Mouse (Mus musculus) liver, embryonic 14.5 days (tissue): ENCODE measurements at regions not wholly inside any gene's neighbourhood (a gene's known extent, or its start where the extent isn't known, plus 50 kb on each side); places are given as distances from the start of the nearest gene placed in this dataset.

Experiments used
- ATAC-seq: fragments of 200-750 bp; cut with Nextera tagmentation; 2 replicates; pipeline ENCODE4 v1.8.0; 2017; ENCODE audit warnings: moderate number of reproducible peaks, mild to moderate bottlenecking, moderate library complexity; ENCODE audit not compliant: insufficient read depth
- DNase-seq, 3 experiments: peaks; one replicate each; pipeline ENCODE4 v3.0.0-alpha.2; 2012 to 2013; ENCODE audit warnings: low read depth in 3 of 3, low spot score in 3 of 3
- H3K27ac ChIP-seq: fragments of 300-500 bp; sonication (generic); 2 replicates; pipeline ENCODE4 v1.5.1; 2014; ENCODE audit warnings: moderate library complexity, mild to moderate bottlenecking, control low read depth, inconsistent platforms
- H3K27me3 ChIP-seq: fragments of 300-500 bp; sonication (generic); 2 replicates; pipeline ENCODE4 v1.6.1; 2014; ENCODE audit warnings: mild to moderate bottlenecking, low read length, moderate library complexity; ENCODE audit not compliant: control insufficient read depth, insufficient read depth
- H3K36me3 ChIP-seq: fragments of 300-500 bp; sonication (generic); replicated peaks from 2 replicates; pipeline ENCODE4 v1.6.1; 2014; ENCODE audit warnings: low read depth; ENCODE audit not compliant: control insufficient read depth, insufficient read depth
- H3K4me1 ChIP-seq, 2 experiments: fragments of 200-500 bp in 1 of 2; fragments of 300-500 bp in 1 of 2; sonication (generic) in 1 of 2; replicated peaks; 2 replicates each; pipeline ENCODE4 v1.6.1; 2012 to 2014; ENCODE audit warnings: antibody characterized with exemption in 1 of 2, inconsistent platforms in 1 of 2, low read length in 1 of 2; ENCODE audit not compliant: control insufficient read depth in 2 of 2, insufficient read depth in 2 of 2
- H3K4me2 ChIP-seq: fragments of 300-500 bp; sonication (generic); 2 replicates; pipeline ENCODE4 v1.6.1; 2014; ENCODE audit warnings: low read depth, mild to moderate bottlenecking, control low read depth, moderate library complexity
- H3K4me3 ChIP-seq, 2 experiments: fragments of 200-500 bp in 1 of 2; fragments of 300-500 bp in 1 of 2; sonication (generic) in 1 of 2; 2 replicates each; pipeline ENCODE4 v1.5.1; 2012 to 2014; ENCODE audit warnings: low read depth in 2 of 2, low read length in 2 of 2, mild to moderate bottlenecking in 2 of 2, control low read depth in 1 of 2, inconsistent platforms in 1 of 2, moderate library complexity in 1 of 2; ENCODE audit not compliant: insufficient read depth in 1 of 2
- H3K9ac ChIP-seq: fragments of 300-500 bp; sonication (generic); replicated peaks from 2 replicates; pipeline ENCODE4 v1.6.1; 2014; ENCODE audit warnings: mild to moderate bottlenecking, control low read depth, moderate library complexity
- H3K9me3 ChIP-seq: fragments of 300-500 bp; sonication (generic); 2 replicates; pipeline ENCODE4 v1.6.1; 2016; ENCODE audit warnings: low read length, mixed read lengths; ENCODE audit not compliant: control insufficient read depth
- CTCF ChIP-seq: IDR thresholded peaks from 2 replicates; pipeline ENCODE4 v1.5.1; 2016; ENCODE audit warnings: antibody characterized with exemption, low read depth, control low read depth
- EP300 ChIP-seq: IDR thresholded peaks from 2 replicates; pipeline ENCODE4 v1.6.1; 2016; ENCODE audit warnings: antibody characterized with exemption, low read depth
- WGBS: fragments of 180-500 bp; shearing (Covaris S2); extraction: QIAGEN DNeasy Blood & Tissue Kit; methylation state at CpG from one replicate; pipeline ENCODE4 v1.1.7; 2014; ENCODE audit not compliant: insufficient replicate concordance; 5-methylcytosine and 5-hydroxymethylcytosine counted together

DNA sequence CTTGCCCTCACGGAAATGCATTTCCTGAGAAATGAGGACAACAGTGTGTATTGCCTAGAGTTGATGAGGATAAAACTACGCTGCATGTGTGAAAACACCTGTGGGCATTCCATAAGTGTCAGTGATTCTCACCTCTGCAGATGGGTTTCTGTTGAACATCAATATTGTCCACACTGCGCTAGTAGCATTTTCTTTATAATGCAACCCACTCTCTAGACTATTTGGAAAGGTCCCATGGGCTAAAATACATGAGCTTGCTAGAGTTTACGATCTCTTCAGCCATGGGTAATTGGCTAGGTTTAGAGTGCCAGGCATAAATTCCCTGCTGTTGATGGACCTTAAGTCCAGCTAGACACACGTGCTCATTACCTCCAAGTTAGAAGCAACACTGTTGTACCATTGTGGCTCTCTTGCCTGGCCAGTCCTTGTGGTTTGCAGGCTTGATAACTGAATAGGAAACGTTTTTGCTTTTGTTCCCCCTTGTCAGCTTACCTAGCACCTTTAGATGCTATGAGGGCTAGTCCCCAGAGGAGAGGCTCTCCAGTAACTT, 252.5 kb upstream of the Mad2l1 start:
- H3K9ac ChIP-seq, result no peak overlapping the region
- WGBS, result 59% methylated on average over 6 of the region's 6 CpGs
- H3K4me1 ChIP-seq, result no peaks in the 10 kb centered on the region
- no peak for ATAC-seq
- H3K27me3 ChIP-seq, result no peaks in the 10 kb centered on the region
- no peak overlapping the region for H3K4me3 ChIP-seq
- TF ChIP-seq EP300, result no peak
- TF ChIP-seq CTCF, result no peak
- H3K4me2 ChIP-seq, result no peak overlapping the region
- no peaks in the 10 kb centered on the region for H3K9me3 ChIP-seq
- H3K36me3 ChIP-seq, result no peaks in the 10 kb centered on the region
- H3K27ac ChIP-seq, result no peak overlapping the region
- no peak for DNase-seq

DNA sequence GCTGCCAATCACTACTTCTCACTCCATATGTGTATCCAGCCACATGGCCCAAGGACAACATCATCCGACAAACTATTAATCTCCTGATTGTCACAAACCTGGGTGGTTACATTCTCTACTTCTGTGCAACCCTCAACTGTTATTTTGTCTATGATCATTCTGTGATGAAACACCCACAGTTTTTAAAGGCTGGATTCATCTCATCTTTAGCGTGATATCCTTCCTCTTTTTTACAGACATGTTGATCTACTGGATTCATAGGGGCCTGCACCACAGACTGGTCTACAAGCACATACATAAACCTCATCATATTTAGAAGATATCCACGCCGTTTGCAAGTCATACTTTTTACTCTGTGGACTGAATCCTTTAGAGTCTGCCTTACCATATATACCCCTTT, 251.7 kb upstream of the Mad2l1 start:
- Histone ChIP-seq H3K9ac (no peak overlapping the region), H3K9me3 (no peaks in the 10 kb centered on the region), H3K4me2 (no peak overlapping the region), H3K27ac (no peak overlapping the region), H3K4me3 (no peak overlapping the region), H3K36me3 (no peaks in the 10 kb centered on the region), H3K4me1 (no peaks in the 10 kb centered on the region), H3K27me3 (no peaks in the 10 kb centered on the region)
- ATAC-seq (no peak), DNase-seq (no peak)
- 62% methylated on average over 4 of the region's 4 CpGs for WGBS
- TF ChIP-seq CTCF, result no peak
- no peak for TF ChIP-seq EP300

DNA sequence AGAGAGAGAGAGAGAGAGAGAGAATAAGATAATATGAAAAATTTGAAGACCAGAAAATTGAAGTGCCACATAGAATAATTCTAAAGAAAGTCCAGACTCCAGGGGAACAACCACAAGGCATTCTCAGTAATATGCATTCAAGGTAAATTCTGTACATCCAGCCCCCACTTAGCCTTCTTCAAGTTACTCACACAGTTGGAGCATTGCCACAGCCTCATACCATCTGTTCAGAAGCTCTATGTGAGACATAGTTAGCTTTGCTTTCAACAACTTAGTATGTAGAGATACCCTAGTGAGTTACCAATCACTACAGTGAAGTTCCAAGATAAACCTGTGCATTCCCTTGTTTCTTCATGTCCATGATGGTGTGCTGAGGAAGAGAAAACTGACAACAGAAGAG, 247.6 kb upstream of the Mad2l1 start:
- Histone ChIP-seq H3K36me3 (no peaks in the 10 kb centered on the region), H3K4me1 (no peaks in the 10 kb centered on the region; a peak in 1 of 4 replicates), H3K4me2 (no peak overlapping the region), H3K4me3 (no peak overlapping the region), H3K9ac (no peak overlapping the region), H3K9me3 (no peaks in the 10 kb centered on the region), H3K27ac (no peak overlapping the region), H3K27me3 (no peaks in the 10 kb centered on the region)
- DNase-seq (no peak), ATAC-seq (no peak)
- TF ChIP-seq EP300 (no peak), CTCF (no peak)

DNA sequence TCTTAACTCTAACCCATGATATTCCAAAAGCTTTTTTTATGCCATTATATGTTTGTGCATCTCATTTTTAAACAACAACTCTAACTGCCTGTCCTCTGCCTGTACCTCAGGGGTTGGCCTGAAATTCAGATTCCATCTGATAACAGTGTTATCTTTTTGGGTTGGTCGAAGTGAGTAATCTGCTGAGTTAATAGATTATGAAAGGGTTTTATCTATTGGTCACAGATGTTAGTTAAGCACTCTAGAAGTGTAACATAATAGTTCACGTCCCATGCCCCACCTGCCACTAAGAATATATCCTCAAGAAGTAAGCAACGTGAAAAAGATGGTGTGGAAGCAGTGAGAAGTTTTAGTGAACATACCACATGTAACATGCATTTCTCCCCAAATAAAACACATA, 246.0 kb upstream of the Mad2l1 start:
- DNase-seq (no peak), ATAC-seq (no peak; the same call in 1 of the 2 replicates)
- Histone ChIP-seq H3K4me2 (no peak overlapping the region), H3K4me3 (no peak overlapping the region), H3K27me3 (no peaks in the 10 kb centered on the region), H3K9ac (no peak overlapping the region), H3K36me3 (no peaks in the 10 kb centered on the region), H3K4me1 (no peaks in the 10 kb centered on the region; a peak in 1 of 4 replicates), H3K27ac (no peak overlapping the region), H3K9me3 (no peaks in the 10 kb centered on the region)
- 9% methylated on average over 3 of the region's 3 CpGs for WGBS
- TF ChIP-seq CTCF, result no peak
- 0 out of 2 replicates have a peak, but pooled peaks have one; percentile 28 for TF ChIP-seq EP300

DNA sequence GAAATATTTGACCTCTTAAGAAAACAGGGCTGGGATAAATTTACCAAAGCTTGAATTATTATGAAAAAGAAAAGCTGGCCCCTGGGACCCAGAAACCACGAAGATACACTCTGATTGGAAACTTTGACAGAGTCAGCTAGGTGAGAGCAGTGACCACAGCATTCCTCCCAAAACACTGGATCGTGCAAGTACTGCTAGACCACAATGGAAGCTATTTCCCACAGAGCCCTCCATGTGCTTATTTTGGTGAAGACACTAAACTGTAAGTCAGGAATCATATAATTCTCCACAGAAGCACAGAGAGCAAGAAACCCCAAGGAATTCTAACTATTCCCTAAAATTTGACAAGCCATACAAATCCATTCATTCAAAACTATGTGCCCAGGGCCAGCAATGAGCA, 243.6 kb upstream of the Mad2l1 start:
- 55% methylated on average over 2 of the region's 2 CpGs for WGBS
- Histone ChIP-seq H3K4me1 (no peaks in the 10 kb centered on the region; a peak in 1 of 4 replicates), H3K4me2 (no peak overlapping the region), H3K4me3 (no peak overlapping the region), H3K27ac (no peak overlapping the region), H3K27me3 (no peaks in the 10 kb centered on the region), H3K36me3 (no peaks in the 10 kb centered on the region), H3K9ac (no peak overlapping the region), H3K9me3 (no peaks in the 10 kb centered on the region)
- no peak for ATAC-seq
- DNase-seq, result no peak
- TF ChIP-seq EP300 (no peak), CTCF (no peak)
